Mouse (Mus musculus) left cerebral cortex, postnatal 4 days (tissue): ENCODE results near the gene Casz1. TPM values are rescaled to one million over a fixed set of nuclear protein-coding genes. Genes with fewer than 3 reads are reported as not detected.

ENCODE experiments used
- DNase-seq: peaks from one replicate; pipeline ENCODE4 v3.0.0-alpha.2; 2022
- intact Hi-C: fragments of 180-260 bp; cut with DNase I; formaldehyde crosslinking; loops from one replicate; pipeline ENCODE4 v1.15.1; 2025
- total RNA-seq, 2 experiments: library from RNA; stranded (reverse); gene quantifications; 2 replicates each; pipeline ENCODE4 v1.2.3; 2021

Casz1 gene
- total RNA-seq, 2 experiments from 2014 or later = 1.1 to 2.4 TPM

GRCm38 (mm10) chr4:149001515-149001914, 197.3 kb downstream of the Casz1 start:
- no peak for DNase-seq
- intact Hi-C loops = no loop called here

GRCm38 (mm10) chr4:149002441-149003093, 198.3 kb downstream of the Casz1 start:
- no peak for DNase-seq
- intact Hi-C loops = no loop called here

Other genes starting within 250 kb of the Casz1 start
- 10 to 100 TPM; 70.7 to 75.5 TPM for gene Exosc10, start 246.0 kb upstream of the Casz1 start, total RNA-seq
- 100 to 1,000 TPM; 107 to 109 TPM for gene Srm, start 212.9 kb upstream of the Casz1 start, total RNA-seq
- 1 to 10 TPM; 2.1 to 2.3 TPM for gene Masp2, start 201.9 kb upstream of the Casz1 start, total RNA-seq
- gene Tardbp, start 177.4 kb upstream of the Casz1 start, total RNA-seq = 100 to 1,000 TPM; 263 to 324 TPM
- not detected for gene Gm572, start 161.1 kb upstream of the Casz1 start, total RNA-seq